Mouse (Mus musculus): ENCODE measurements around the gene Dtx3.
"Not testable (repeated sequence)": the region's sequence is repeated elsewhere in the genome, so short reads cannot be mapped to it uniquely, and the experiment has no call there.

Dtx3 gene

DNA sequence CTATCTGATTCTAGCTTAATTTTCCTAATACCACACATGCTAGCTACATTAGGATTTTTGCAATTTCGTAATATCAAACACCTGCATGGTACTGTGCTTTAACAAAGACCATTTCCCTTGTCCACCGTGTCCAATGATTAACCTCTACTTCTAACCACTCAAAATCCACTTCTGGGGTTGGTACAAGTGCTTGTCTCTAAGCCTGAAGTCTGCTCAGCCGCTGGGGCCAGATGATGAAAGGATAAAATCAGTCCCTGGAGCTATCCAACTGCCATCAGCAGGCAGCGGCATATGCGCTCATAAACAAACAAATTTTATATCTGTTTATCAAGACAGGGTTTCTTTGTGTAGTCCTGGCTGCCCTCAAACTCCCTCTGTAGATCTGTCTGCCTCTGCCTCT is 9.1 kb upstream of the Dtx3 start:
- DNase-seq (ENCODE audit: low spot score), result no peak

DNA sequence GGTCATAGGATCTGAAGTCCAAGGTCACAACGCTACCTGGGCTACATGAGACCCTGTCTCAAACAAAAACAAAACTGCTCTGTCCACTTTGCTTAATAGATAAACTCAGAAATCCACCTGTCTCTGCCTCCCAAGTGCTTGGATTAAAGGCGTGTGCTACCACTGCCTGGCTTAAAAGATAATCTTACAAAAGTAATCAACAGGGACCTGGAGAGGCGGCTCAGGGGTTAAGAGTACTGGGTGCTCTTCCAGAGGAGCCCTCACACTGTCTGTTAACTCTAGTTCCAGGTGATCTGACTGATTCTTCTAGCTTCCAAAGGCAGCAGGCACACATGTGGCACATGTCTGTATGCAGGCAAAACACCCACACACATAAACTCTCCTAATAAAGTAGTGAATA is 7.6 kb upstream of the Dtx3 start:
- no peak for DNase-seq (ENCODE audit: low spot score)

DNA sequence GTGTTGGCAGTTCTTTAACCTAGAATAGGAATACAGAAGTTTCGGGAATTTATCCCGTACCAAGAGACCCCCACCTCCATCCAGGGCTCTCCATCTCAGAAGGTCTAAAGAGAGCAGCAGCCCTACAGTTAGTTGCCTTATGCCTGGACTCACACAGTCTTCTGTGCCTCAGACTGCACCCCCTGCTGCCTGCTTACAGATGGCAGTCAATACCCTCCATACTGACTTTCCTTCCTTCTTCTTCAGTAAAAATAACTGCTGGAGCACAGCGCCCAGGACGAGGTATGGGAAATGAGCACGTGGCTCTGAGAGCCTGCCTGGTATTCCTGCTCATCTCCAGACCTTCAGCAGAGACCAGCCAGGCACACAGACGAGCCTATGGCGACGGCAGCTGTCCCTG is 4.8 kb upstream of the Dtx3 start:
- no peak for DNase-seq (ENCODE audit: low spot score)

DNA sequence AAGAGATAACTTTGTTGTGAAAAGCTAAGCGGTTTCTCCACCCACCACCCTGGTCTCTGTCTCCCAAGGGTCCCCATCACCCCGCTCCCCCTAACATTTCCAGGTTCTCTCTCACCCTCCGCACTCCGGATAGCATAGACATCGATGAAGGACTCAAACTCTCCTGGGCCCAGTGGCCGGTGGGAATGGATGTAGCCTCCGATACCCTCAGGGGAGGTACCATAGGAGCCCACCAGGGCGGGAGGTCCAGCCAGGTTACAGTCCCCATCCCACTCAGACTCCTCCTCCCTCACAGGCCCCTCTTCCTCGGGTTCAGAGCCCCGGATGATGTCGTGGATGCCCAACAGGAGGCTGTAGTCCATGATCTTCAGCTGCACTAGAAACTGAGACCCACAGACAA is 3.9 kb upstream of the Dtx3 start:
- DNase-seq (ENCODE audit: low spot score), result no peak

DNA sequence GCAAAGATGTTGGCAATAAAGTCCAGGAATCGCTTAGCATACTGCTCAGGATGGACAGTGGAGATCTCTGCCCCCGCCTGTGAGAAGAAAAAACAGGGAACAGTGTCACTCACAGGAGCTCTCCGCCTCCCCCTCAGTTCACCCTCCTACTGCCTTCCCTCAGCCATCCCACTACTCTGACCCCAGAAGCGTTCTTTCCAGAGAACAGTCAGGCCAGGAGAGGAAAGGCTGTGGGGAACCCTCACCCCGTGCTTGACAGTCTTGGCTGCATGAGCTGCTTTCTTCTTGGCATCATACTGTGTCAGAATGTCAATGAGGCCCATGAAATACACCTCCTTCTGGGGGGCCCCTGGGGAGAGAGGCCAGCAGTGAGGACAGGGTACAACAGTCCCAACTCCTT is 3.5 kb upstream of the Dtx3 start:
- DNase-seq (ENCODE audit: low spot score), result no peak

DNA sequence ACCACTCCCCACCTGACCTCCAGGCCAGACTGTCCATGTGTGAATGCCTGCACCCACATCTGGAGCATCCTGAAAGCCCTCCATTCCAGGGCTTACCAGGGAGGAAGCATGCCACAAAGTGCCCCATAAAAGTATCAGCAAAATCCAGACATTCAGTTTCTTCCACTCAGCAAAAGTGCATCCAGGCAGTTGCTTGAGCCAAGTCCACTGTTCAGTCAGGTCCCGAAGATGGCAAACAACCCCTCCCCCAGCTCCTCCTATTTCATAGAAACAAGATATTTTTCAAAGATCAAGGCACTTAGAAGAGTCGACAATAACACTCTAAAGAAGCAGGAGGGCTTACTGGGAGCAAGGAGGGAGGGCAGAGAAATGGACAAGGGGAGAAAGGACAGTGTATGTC is 3.0 kb upstream of the Dtx3 start:
- DNase-seq (ENCODE audit: low spot score), result no peak

DNA sequence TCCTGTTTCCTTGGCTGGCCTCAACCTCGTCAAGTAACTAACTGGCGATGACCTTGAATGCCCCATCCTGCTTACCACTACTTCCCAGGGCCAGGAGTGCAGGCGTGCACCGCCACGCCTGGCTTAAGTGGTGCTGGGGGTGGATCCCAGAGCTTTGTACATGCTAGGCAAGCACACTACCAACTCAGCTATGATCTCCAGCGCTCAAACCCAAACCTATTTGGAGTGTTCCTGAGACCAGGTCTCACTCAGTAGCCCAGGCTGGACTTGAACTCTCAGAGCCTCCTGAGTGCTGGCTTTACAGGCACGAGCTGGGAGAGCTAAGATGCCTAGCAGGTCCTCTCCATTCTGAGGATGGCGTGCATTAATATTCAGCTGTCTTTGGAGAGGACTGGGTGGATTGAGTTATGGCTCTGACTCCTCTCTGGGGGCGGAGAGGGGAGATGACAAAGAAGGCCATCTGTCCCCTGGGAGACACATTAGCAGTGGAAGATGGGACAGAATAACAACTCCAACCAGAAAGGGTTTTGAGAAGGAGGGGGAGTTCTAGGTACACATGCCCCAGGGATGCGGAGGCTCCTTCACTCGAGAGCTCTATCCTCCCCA is 2.1 kb upstream of the Dtx3 start:
- no peak for DNase-seq (ENCODE audit: low spot score)

DNA sequence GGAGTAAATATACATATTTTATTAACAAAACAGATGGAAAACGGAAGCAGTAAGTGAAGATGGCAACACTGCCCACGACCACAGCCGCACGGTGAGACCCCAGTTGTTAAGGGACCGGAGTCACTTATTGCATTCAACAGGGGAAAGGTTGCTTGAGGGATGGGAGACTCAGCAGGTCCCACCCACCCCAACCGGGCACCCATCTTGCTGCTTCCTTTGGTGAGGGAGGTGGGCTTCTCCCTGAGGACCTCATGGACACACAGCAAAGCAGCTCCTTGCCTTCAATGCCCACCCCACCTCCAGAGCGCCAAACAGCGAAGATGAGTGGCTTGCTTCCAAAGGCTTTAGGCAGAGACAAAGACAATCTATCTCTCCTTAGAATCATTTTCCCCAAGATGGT is 1.6 kb upstream of the Dtx3 start:
- DNase-seq (ENCODE audit: low spot score), result no peak

DNA sequence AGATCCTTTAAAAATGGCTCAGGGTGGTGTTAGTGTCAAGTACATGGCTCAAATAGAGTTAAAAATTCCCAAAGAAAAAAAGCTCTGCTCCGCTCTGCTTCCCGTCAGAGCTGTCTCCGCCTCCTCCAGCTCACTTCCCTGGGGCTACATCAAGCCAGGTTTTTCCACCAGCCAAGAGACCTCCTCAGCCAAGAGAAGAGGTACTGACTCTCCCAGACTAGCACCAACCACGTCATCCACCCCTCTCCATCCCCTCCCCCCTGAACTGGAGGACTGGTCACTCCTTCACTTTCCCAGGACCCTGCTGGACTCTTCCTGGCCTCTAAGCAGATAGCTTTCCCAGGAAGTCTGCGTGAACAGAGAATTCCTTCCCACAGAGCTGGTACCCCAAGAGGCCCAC is 864 bp upstream of the Dtx3 start:
- no peak for DNase-seq (ENCODE audit: low spot score)

DNA sequence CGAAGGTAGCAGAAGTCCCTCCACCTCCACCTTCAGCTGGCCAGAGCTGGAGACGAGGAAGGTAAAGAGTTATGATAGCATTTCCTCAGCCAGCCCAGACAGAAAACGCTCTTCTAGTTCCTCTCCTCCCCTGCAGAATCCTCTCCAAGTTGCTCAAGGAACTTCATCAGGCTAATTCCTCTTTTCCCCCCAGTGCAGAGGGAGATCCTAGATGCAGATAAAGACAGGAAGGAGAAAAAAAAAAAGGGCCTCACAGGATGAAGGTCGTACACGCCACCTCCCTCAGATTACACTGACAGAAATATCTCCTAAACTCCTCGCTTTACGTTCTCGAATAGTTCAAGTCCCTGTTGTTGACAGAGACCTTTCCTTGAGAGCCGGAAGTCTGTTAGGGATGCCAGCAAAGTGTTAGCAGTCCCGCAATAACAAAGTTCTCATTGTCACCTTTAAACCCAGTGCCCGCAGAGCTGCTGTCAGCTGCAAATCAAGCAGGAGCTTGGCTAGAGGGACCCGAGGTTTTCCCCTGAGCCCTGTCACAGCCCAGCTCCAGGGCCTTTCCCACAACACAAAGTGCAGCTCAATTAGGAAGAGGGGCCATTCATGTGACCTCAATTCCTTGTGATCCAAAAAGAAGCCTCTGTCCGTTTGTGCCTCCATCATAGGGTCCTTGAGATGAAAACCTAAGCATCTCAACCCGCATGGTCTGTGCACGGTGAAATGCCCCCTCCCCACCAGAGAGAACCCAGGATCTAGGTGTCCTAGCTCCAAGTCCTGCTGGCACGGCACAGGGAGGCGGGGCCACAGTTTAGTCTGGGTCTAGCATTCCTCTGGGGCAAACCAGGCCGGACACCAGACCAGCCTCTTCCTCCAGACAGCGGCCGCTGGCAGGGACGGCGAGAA is 850 bp downstream of the Dtx3 start:
- no peak for DNase-seq (ENCODE audit: low spot score)

DNA sequence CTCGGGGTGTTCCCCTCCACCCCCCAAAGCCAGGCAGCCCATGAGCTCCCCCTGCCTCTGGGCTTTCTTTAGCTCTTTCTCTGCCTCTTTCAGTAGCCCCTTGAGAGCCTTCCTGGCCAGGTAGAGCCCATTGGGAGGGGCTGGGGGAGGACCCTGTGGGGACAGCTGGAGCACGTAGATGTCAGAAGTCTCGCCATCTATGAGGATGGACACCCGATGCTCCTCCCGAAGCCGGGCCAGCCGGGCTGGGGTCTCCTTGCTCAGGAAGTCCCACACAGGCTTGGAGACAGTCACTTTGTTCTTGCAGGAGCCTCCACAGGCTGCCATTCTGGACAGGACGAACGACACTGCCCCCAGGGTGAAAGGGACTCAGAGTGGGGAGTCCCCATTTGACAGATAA is 2.5 kb downstream of the Dtx3 start:
- DNase-seq (ENCODE audit: low spot score), result no peak

DNA sequence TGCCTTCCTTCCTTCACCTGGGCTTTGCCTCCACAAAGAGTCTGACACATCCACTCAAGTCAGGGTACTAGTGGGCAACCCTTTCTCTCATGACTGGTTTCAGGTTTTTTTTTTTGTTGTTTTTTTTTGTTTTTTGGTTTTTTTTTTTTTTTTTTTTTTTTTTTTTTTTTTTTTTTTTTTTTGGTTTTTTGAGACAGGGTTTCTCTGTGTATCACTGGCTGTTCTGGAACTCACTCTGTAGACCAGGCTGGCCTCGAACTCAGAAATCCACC is 3.5 kb downstream of the Dtx3 start:
- not testable (repeated sequence) for DNase-seq (ENCODE audit: low spot score)

DNA sequence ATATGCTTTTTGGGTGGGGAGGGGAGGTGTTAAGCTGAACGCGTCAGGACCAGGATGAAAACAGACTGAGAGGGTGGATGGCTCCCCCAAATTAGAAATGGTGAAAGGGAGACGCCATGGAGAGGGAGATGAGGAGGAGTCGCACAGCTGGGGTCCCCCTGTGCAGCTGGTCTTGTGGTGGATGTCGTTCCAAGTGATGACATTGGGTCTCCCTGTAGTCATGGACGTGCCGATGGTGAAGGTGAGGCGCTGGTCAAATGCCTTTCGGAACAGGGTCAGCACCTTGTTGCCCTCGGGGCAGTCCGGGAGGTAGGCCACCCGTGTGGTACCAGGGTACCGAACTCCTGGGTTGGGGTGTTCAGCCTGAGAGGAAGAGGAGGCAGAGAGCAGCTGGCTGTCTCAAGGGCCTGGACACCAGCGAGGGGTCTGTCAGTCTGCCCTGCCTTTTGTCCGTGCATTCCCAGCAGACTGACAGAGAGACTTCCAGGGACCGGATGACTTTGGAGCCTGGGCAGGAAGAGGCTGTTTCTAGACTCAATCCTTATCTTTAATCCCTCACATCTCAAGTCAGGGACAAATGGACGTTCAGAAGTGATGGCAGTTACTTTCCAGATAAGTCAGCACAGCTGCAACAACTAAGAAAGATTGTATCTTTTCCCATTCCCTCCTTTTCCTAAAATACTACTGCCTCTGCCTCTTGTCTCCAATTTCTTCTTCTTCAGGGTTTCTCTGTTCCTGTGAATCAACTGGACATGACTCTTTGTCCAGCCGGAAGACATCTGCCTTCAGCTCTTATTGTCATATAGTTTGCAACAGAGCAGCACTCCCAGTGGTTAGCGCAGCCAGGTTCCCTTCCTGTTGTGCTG is 4.1 kb downstream of the Dtx3 start:
- DNase-seq (ENCODE audit: low spot score), result no peak

DNA sequence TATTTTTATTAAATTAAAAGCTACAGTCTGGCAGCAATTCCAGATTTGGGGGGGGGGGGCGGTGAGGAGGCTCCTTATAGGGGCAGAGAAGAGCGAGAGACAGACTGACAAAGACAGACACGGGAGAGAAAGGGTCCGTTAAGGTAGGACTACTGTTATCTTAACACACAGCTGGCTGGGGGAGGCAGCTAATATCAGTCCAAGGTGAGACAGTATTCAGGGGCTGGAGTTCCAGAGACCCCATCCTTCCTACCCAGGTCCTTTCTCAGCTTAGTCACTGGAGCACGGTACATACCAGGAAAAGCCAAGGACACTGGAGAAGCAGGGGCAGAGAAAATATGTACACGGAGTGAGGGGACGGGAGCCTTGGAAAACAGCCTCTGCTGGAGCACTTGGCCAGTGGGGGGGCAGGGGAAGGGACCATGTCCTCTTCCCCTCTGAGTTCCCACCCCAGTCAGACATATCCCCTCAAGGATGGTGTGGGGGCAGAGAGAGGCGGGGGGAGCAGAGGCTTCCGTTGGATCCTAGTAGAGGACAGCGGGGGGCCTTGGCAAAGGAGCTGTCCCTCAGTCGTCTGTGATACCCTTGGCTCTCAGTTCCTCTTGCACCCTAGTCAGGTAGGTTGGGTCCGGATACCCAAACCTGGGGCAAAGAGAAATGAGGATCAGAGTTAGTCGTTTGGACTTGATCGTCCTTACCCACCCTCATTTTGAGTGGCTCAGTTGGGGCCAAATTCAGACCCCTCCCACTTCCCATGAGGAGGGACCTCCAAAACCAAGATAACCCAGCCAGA is 4.9 kb downstream of the Dtx3 start:
- no peak for DNase-seq (ENCODE audit: low spot score)

DNA sequence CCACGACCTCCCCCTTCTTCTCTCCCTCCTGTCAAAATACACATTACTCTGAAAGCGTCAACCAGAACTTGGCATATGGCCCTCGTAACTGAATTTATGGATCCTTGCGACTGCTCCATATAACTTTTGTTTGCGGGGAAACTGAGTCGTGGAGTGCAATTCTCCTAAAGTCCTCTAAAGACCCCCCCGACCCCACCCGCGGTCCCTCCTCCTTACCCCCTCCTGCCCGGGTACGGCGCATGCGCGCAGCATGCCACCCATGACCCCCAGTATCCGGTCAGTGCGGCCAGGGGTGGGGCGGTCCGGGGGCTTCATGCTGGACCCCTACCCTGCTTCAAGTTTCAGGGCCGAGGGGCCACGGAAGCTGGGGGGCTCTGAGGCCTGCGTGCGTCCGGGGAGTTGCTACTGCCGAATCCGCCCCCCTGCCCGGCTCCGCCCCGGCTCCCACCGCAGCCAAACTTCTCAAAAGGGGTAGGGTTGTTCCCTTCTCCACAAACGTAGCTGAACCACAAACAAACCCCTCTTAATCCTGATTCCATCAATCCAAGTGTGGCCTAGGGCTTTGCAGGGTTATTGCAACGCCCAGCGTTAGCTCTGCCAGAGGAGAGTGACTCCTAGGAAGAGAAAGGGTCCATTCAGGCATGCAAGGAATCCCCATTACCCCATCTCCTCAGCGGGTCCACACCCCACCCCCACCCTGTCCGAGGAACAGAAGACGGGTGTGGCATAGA is 5.7 kb downstream of the Dtx3 start, which contains the start of gene Arhgef25:
Arhgef25 (minus strand) TSS at position 433 of the 731 bp plus-strand sequence.
- no peak for DNase-seq (ENCODE audit: low spot score)

DNA sequence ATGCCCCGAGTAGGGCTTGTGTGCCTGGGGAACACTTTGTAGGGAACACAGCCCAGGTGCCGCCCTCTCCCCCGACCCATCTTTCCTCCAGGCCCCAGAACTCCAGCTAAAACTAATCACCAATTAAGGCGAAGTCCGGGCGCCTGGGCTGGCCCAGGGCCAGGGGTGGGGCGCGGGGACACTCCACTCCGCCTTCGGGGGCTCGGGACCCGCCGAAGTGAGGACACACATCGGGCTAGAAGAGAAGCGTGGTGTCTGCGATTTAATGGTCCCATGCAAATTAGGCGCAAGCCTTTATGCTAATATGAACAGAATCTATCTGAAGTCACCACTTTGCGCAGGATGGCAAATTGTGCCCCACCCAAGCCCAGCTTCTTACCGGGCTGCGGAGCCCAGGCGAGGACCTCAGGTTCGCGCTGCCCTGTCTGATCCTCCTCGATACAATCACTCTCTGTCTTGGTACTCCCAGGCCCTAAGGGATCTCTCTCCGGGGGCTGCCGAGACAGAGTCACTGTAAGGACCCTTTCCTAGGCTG is 6.3 kb downstream of the Dtx3 start:
- DNase-seq (ENCODE audit: low spot score), result no peak

DNA sequence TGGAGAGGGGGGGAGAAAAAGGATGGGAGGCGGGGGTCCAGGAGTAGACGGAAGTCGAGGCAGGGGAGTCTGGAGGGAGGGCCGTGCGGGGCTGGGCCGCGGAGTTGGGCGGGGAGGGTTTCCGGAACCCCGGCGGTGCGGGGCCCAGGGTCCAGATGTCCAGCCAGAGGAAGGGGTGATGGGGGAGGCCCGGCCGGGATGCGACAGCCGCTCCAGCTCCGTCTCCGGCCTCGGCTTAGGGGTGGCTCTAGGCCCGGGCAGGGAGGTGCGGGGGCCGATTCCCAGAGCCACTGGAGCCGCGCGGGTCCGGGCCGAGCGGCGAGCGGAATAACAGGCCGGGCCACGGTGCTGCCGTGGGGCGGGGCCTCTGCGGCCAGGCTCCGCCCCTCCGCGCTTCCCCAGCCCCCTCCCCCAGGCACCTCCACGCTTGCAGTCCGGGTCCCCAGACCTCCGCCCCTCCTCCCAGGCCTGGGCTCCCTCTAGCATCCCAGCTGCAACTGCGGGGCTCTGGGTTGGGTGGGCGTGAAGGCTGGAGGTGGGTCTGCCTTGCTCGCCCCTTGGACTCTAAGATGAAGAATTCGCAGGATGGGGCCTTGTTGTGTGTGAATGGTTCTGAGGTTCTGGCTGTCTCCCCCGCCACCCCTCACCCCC is 6.9 kb downstream of the Dtx3 start:
- DNase-seq (ENCODE audit: low spot score), result no peak

DNA sequence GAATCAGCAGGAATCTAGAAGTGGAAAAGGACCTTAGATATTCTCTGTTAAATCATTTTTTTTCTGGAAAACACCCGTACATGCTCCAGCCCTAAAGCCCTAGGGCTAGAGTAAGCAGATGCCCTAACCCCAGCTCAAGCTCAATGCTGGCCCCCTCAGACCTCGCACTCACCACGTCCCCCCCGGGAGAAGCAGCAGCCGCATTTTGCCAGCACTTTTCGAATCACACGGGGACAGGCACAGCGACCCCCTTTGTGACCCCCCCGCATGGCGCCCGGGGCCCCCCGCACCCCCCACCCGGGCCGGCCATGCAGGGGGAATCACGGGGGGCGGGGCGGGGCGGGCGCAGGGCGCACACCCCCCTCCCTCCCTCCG is 7.5 kb downstream of the Dtx3 start:
- DNase-seq (ENCODE audit: low spot score), result no peak

DNA sequence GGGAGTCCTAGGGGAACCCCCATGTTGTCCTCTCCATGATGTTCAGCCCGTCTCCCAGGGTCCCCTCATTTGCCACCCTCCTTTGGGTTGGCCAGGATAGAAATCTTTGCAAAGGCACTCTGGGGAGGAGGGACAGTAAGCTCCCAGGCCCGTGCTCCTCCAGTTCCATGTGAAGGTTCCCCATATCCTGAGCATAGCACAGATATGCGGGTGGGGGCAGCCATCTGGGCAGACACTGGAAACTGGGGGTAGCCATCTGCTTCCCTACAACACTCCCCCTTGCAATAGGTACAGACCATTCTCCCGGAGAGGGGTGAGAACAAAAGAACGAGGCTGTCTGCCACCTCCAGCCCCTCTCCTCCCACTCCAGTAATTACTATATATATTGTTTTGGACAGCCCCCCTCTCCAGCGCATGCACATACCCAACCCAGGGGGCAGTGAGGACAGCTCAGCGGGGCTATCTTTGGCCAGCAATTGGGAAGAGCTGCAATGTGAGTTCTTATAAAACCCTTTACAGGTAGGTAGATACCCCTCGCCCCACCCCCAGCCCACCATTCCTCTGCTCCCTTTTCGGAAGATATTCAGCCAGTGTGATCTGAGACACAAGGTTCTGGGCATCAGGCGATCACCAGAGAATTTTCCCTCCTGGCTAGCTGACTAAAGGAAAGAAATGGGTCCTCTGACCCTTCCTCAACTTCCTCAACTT is 8.0 kb downstream of the Dtx3 start:
- DNase-seq (ENCODE audit: low spot score), result no peak

DNA sequence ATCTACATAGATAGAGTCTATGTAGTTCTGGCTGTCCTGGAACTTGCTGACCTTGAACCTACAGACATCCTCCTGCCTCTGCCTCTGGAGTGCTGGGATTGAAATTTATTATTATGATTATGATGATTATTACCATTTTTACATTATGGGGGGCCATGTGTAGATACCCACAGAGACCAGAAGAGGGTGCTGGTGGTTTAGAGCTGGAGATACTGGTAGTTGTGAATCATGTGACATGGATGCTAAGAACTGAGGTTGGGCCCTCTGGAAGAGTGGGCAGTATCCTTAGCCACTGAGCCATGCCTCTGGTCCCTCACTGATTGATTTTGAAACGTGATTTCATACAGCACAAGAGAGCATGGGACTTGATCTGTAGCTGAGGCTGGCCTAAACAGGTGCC is 9.1 kb downstream of the Dtx3 start:
- DNase-seq (ENCODE audit: low spot score), result no peak

Measured in layer of hippocampus, adult 9-10 months (tissue).